Mouse (Mus musculus): Measurements from ENCODE around the gene Eps8l3. TPM values are rescaled to one million over a fixed set of nuclear protein-coding genes. Genes with fewer than 3 reads are reported as not detected.
A peak's percentile ranks its signal among the peaks of the same experiment; 100 is the strongest.
"Not testable (repeated sequence)": the region's sequence is repeated elsewhere in the genome, so short reads cannot be mapped to it uniquely, and the experiment has no call there.

Gene Eps8l3
- polyA plus RNA-seq, 1 experiment, result 0.72 TPM

DNA sequence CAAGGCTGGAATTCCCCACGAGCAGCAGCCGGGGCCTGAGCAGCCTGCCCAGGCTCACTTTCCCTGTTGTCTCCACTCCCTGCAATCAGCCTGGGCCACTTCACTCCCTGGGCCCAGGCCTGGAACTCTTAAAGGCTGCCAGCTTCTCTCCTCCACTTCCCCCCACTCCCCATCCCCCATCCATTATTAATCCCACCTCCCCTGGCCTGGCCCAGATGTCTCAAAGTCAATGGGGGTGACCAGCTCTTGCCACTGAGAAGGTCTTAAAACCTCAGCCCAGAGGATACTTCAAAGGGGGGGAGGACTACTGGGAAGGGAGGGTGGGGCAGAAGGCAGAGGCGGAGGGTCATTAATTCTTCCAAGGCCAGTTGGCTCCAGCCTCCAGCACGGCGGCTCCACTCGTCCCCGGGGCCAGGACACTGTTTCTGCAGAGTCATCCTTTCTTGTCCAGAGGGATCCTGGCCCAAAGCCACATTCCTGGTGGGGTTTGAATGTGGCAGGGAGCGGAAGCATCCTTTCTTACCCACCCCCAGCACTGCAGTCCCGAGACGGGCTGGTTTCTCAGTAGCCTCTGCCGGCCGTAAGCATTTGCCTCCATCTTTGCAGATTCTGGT lies 26.5 kb upstream of the Eps8l3 start:
- DNase-seq, result peak; percentile 87
- Histone ChIP-seq H3K27me3 (replicated peaks; ENCODE audit: control insufficient read depth, insufficient read depth, low read length) (no peaks in the 10 kb centered on the region), H3K4me1 (ENCODE audit: control insufficient read depth, insufficient read depth, low read length) (no peaks in the 10 kb centered on the region), H3K36me3 (ENCODE audit: control insufficient read depth, insufficient read depth, low read length) (no peaks in the 10 kb centered on the region), H3K27ac (ENCODE audit: insufficient read depth, low read depth, low read length) (no peak overlapping the region), H3K4me3 (ENCODE audit: insufficient read depth, low read depth, low read length) (no peak overlapping the region)
- 18% methylated on average over 12 of the region's 12 CpGs for WGBS
- TF ChIP-seq CTCF (conservative IDR thresholded peaks at IDR 0.05; ENCODE audit: insufficient read depth, insufficient read length, low read depth, low read length) (no peak), POLR2A (IDR thresholded peaks at IDR 0.05; ENCODE audit: low read depth, low read length) (no peak)

DNA sequence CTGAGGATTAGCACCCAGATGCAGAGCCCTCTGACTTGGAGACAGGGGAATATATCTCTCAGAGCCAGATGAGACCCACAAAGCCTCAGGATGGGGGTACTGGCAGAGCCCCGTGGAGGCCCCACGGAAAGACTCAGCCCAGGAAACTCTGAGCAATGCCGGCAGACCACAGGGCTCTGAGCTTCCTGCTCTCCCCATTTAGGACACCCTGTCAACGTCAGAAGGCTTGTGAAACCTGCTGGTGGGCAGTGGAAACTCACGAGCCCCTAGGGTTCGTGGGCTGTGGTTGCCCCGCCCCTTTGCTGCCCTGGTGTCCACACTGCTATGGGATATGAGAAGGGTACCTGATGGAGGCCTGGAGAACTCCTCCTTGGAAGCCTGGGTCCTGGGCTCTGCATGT lies 24.2 kb upstream of the Eps8l3 start:
- Histone ChIP-seq H3K27me3 (replicated peaks; ENCODE audit: control insufficient read depth, insufficient read depth, low read length) (no peaks in the 10 kb centered on the region), H3K36me3 (ENCODE audit: control insufficient read depth, insufficient read depth, low read length) (no peaks in the 10 kb centered on the region), H3K4me3 (ENCODE audit: insufficient read depth, low read depth, low read length) (no peak overlapping the region), H3K4me1 (ENCODE audit: control insufficient read depth, insufficient read depth, low read length) (no peaks in the 10 kb centered on the region), H3K27ac (ENCODE audit: insufficient read depth, low read depth, low read length) (no peak overlapping the region)
- TF ChIP-seq CTCF (conservative IDR thresholded peaks at IDR 0.05; ENCODE audit: insufficient read depth, insufficient read length, low read depth, low read length) (no peak), POLR2A (IDR thresholded peaks at IDR 0.05; ENCODE audit: low read depth, low read length) (no peak)
- WGBS, result 58% methylated on average over 7 of the region's 7 CpGs
- DNase-seq, result no peak

DNA sequence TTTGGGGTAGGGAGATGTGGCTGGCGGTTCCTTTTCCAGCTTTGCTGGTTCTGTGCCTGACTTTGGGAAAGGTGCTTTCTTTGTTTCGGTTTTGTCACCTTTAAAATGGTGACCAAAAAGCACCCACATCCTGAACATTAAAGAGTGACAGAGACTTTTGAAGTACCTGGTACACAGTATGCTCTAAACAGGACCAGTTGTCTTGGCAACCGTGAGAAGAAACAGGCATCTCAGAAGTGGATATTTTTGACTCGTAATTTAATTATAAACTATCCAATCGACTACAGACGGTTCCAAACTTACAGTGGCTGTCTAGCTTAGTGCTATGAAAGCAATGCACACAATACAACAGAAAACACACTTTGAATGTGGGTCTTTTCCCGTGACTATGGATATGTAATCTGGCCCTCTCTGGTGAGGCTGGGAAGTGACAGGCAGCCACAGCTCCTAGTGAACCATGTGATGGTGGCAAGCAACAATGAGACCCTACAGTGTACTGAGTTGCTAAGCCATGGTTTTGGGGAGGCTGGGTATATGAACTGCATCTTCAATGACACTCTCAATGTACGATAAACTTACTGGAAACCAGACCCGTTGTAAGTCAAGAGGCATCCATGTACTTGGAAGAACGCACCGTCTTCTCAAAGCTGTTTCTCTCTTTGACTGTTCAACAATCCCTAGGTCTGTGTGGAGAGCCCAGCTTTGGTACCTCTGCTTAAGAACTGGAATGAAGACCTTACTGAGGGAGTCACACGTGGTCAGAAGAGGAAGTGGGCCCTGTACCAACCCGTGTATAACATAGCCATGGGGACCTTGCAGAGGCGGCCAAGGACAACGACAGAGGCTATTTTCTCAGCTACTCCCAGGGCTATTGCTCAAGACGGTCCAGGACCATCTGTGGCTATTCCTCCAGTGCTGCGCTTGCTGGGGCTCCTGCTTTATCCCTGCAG lies 23.5 kb upstream of the Eps8l3 start:
- Histone ChIP-seq H3K27me3 (replicated peaks; ENCODE audit: control insufficient read depth, insufficient read depth, low read length) (no peaks in the 10 kb centered on the region), H3K4me3 (ENCODE audit: insufficient read depth, low read depth, low read length) (no peak overlapping the region), H3K36me3 (ENCODE audit: control insufficient read depth, insufficient read depth, low read length) (no peaks in the 10 kb centered on the region), H3K4me1 (ENCODE audit: control insufficient read depth, insufficient read depth, low read length) (no peaks in the 10 kb centered on the region), H3K27ac (ENCODE audit: insufficient read depth, low read depth, low read length) (no peak overlapping the region)
- DNase-seq, result no peak
- no peak for TF ChIP-seq CTCF (conservative IDR thresholded peaks at IDR 0.05; ENCODE audit: insufficient read depth, insufficient read length, low read depth, low read length)
- TF ChIP-seq POLR2A (IDR thresholded peaks at IDR 0.05; ENCODE audit: low read depth, low read length), result no peak
- 88% methylated on average over 17 of the region's 17 CpGs for WGBS

DNA sequence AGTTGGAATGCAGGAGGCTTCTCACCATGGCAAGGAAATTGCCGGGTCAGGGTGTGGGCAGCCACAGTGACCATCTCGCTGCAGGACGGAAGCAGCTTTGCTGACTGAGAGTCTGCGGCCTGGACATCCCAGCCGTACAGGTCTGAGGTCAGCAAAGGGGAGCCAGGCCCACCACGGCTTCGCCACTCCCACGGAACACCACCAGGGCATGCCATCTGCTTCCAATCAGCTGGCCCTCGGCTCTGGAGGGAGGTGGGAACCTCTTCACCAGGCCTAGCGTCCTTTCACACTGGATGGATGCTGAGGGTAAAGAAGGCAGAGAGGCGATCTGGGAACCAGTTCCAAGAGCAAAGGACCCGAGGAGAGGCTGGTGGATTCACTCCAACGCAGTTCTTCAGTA lies 21.7 kb upstream of the Eps8l3 start:
- Histone ChIP-seq H3K4me1 (ENCODE audit: control insufficient read depth, insufficient read depth, low read length) (no peaks in the 10 kb centered on the region), H3K27ac (ENCODE audit: insufficient read depth, low read depth, low read length) (no peak overlapping the region), H3K36me3 (ENCODE audit: control insufficient read depth, insufficient read depth, low read length) (no peaks in the 10 kb centered on the region), H3K27me3 (replicated peaks; ENCODE audit: control insufficient read depth, insufficient read depth, low read length) (no peaks in the 10 kb centered on the region), H3K4me3 (ENCODE audit: insufficient read depth, low read depth, low read length) (no peak overlapping the region)
- WGBS, result 68% methylated on average over 13 of the region's 13 CpGs
- no peak for DNase-seq
- TF ChIP-seq POLR2A (IDR thresholded peaks at IDR 0.05; ENCODE audit: low read depth, low read length), result no peak
- no peak for TF ChIP-seq CTCF (conservative IDR thresholded peaks at IDR 0.05; ENCODE audit: insufficient read depth, insufficient read length, low read depth, low read length)

DNA sequence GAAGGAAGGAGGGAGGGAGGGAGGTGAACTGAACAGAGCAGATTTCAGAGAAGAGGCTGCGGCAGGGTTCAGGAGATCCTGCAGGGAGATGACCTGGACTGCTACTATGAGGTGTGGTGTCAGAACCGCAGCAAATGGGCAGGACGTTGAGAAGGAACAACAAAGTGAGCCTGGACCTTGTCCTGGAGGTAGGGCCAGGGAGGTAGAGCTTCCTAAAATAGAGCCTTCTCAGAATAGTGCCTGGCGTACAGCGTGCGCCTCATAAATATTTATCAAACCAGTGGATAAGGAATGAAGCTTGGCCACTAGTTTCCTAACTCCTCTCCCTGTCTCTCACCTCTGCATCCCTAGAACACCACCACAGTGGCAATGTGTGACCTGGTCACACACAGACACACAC lies 19.4 kb upstream of the Eps8l3 start:
- WGBS, result 46% methylated on average over 6 of the region's 6 CpGs
- Histone ChIP-seq H3K4me3 (ENCODE audit: insufficient read depth, low read depth, low read length) (no peak overlapping the region), H3K27ac (ENCODE audit: insufficient read depth, low read depth, low read length) (no peak overlapping the region), H3K36me3 (ENCODE audit: control insufficient read depth, insufficient read depth, low read length) (no peaks in the 10 kb centered on the region), H3K4me1 (ENCODE audit: control insufficient read depth, insufficient read depth, low read length) (no peaks in the 10 kb centered on the region), H3K27me3 (replicated peaks; ENCODE audit: control insufficient read depth, insufficient read depth, low read length) (no peaks in the 10 kb centered on the region)
- DNase-seq, result peak; percentile 67
- TF ChIP-seq CTCF (conservative IDR thresholded peaks at IDR 0.05; ENCODE audit: insufficient read depth, insufficient read length, low read depth, low read length) (no peak), POLR2A (IDR thresholded peaks at IDR 0.05; ENCODE audit: low read depth, low read length) (no peak)

DNA sequence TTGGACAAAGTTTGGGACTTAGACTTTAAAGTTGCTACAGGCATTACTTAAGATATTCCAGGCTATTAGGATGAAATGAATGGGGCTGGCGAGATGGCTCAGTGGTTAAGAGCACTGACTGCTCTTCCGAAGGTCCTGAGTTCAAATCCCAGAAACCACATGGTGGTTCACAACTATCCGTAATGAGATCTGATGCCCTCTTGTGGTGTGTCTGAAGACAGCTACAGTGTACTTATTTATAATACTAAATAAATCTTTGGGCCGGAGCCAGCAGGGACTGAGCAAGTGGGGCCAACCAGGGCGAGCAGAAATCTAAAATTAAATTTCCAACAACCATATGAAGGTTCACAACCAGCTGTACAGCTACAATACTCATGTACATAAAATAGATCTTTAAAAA lies 15.5 kb upstream of the Eps8l3 start:
- not testable (repeated sequence) for H3K36me3 ChIP-seq (ENCODE audit: control insufficient read depth, insufficient read depth, low read length); DNase-seq; H3K27me3 ChIP-seq (replicated peaks; ENCODE audit: control insufficient read depth, insufficient read depth, low read length); H3K27ac ChIP-seq (ENCODE audit: insufficient read depth, low read depth, low read length); H3K4me3 ChIP-seq (ENCODE audit: insufficient read depth, low read depth, low read length); H3K4me1 ChIP-seq (ENCODE audit: control insufficient read depth, insufficient read depth, low read length)
- WGBS, result 84% methylated on average over 5 of the region's 5 CpGs

DNA sequence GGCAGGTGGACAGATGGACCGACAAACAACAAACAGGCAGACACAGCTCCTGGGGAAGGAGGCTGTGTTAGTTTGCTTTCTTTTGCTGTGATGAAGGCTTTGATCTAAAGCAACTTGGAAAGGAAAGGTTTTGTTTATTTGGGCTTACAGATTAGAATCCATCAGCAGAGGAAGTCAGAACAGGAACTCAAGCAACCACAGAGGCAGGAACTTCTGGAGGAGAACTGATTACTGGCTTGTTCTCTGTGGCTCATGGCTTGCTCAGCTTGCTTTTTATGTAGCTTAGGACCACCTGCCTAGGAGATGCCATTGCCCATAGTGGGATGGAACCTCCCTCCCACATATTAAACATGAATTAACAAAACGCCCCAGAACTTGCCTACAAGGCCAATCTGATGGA lies 14.6 kb upstream of the Eps8l3 start:
- Histone ChIP-seq H3K4me3 (ENCODE audit: insufficient read depth, low read depth, low read length) (no peak overlapping the region), H3K36me3 (ENCODE audit: control insufficient read depth, insufficient read depth, low read length) (no peaks in the 10 kb centered on the region), H3K27ac (ENCODE audit: insufficient read depth, low read depth, low read length) (no peak overlapping the region), H3K4me1 (ENCODE audit: control insufficient read depth, insufficient read depth, low read length) (no peaks in the 10 kb centered on the region), H3K27me3 (replicated peaks; ENCODE audit: control insufficient read depth, insufficient read depth, low read length) (no peaks in the 10 kb centered on the region)
- DNase-seq, result no peak
- TF ChIP-seq CTCF (conservative IDR thresholded peaks at IDR 0.05; ENCODE audit: insufficient read depth, insufficient read length, low read depth, low read length) (no peak), POLR2A (IDR thresholded peaks at IDR 0.05; ENCODE audit: low read depth, low read length) (no peak)
- 85% methylated on average over 2 of the region's 2 CpGs for WGBS
